Mouse (Mus musculus) cerebellum, adult 11-12 months (tissue): ENCODE results near the gene 1110051M20Rik.
A peak's percentile ranks its signal among the peaks of the same experiment; 100 is the strongest.
"Not testable (repeated sequence)": the region's sequence is repeated elsewhere in the genome, so short reads cannot be mapped to it uniquely, and the experiment has no call there.

ENCODE experiments used
- DNase-seq: peaks from one replicate; pipeline ENCODE4 v3.0.0; 2022

1110051M20Rik gene

DNA sequence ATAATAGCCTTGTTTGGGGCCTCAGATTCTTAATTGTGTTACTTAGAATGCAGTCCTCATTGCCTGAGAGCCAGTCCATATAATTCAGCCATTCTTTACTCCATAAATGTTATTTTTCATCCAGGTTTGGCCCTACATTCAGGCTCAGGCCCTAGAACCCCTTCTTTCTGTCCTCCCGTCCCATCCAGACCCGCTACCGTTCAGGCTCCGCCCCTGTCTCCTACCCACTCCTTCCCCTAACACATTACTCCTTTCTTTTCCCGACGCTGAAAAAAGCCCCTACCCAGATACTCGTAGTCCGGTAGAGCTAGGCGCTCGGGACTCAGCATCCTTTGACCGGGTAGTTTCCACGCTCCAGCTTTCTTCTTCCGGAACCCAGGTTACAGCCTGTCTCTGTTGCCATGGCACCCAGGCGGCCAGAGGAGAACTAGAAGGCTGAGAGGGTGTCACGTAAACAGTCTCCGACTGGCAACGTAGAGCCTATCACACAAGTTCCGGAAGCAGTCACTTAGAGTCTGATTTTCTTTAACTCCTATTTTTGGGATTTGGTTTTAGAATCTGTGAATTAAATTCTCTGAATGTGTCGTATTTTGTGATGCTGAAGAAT lies at the start of gene 1110051M20Rik:
TSS of gene 1110051M20Rik (minus strand) at position 419 of the 607 bp plus-strand sequence.
- DNase-seq = peak; percentile 85

GRCm38 (mm10) chr2:91493981-91494380 lies 49.5 kb upstream of the 1110051M20Rik start:
- peak; percentile 93 for DNase-seq

DNA sequence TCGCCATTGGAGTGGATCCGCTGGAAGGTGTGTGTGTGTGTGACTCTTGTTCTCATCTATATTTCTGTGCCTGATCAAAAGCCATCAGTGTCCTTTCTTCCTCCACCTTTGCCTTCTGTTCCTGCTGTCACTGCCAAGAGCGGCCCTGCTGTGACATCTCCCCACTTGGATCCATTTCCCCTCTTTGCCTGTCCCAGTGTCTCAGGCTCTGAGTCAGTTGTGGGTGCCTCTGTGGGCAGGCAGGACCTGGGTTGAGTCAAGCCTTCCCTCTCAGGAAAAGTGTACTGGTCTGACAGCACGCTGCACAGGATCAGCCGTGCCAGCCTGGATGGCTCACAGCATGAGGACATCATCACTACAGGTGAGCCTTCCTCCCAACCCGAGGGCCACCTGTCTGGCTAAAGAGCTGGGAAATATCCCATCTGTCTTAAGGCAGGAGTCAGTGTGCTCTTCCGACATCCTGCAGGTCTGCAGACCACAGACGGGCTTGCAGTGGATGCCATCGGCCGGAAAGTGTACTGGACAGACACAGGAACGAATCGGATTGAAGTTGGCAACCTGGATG lies 47.6 kb upstream of the 1110051M20Rik start:
- peak; percentile 96 for DNase-seq

DNA sequence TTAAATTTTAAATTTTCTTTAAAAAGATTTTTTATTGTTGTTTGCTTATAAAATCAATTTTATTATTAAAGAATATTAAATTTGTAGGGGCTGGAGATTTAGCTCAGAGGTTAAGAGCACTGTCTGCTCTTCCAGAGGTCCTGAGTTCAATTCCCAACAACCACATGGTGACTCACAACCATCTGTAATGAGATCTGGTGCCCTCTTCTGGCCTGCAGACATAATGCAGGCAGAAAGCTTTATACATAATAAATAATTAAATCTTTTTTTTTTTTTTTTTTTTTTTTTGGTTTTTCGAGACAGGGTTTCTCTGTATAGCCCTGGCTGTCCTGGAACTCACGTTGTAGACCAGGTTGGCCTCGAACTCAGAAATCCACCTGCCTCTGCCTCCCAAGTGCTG lies 42.8 kb upstream of the 1110051M20Rik start:
- not testable (repeated sequence) for DNase-seq

GRCm38 (mm10) chr2:91485256-91485655 lies 40.8 kb upstream of the 1110051M20Rik start:
- no peak for DNase-seq

DNA sequence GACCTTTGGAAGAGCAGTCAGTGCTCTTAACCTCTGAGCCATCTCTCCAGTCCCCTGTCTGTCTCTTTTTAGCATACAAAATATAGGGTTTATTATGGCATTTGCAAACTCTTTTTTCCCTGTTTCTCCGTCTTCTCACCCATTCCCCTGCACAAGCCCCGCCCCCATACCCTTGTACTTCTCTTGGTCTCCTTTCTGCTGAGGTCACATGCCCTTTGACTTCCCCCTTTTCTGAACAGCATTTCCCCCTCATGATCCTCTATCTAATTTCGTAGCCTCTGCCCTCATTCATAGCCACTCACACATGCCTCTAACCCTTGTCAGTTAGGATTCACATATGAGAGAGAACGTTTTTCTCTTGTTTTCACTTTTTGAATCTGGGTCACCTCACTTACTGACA lies 40.2 kb upstream of the 1110051M20Rik start:
- DNase-seq = no peak

DNA sequence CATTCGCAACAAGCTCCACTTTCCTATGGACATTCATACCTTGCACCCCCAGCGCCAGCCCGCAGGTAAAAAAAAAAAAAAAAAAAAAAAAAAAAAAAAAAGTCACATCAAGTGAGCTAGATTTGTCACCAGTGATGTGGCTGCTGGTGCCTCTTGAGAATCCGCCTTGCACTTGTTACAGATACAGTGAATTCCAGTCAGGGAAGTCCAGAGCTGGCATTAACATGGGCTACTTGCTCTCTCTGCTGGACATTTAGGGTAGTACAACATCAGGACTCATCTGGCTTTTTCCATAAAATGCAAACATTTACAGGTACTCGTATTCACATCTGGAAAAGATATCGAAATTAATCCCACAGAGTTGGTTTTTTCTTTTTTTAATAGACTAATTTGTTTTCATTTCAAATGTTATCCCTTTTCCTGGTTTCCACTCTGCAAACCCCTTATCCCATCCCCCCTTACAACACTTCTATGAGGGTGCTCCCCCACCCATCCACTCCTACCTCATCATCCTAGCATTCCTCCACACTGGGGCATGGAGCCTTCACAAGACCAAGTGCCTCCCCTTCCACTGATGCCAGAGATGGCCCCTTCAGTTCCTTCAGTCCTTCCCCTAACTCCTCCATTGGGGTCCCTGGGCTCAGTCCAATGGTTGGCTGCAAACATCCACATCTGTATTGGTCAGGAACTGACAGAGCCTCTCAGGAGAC lies 36.5 kb upstream of the 1110051M20Rik start:
- DNase-seq = peak; percentile 65

DNA sequence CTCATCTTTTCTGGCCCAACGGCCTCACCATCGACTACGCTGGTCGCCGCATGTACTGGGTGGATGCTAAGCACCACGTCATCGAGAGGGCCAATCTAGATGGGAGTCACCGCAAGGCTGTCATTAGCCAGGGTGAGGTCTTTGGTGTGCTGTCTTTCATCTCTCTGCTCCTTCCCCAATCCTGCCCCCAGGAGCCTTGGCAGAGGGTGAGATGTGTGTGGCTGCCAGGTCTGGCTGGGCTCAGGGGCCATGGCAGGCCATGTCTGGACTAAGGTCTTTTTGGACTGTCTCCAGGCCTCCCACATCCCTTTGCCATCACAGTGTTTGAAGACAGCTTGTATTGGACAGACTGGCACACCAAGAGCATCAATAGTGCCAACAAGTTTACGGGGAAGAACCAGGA lies 35.9 kb upstream of the 1110051M20Rik start:
- DNase-seq = peak; percentile 79

GRCm38 (mm10) chr2:91476841-91477240 lies 32.3 kb upstream of the 1110051M20Rik start:
- no peak for DNase-seq

DNA sequence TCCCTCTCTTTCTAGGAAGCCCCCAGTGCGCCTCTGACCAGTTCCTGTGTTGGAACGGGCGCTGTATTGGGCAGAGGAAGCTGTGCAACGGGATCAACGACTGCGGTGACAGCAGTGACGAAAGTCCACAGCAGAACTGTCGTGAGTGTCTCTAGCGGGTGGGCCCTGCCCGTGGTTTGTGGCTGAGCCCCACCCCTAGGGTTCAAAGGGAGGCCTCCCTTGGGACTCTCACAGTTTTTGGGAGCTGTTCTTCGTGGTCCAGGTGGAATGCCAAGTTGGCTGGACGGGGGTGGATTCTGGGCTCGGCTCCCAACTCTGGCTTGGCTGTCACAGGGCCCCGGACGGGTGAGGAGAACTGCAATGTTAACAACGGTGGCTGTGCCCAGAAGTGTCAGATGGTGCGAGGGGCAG lies 31.8 kb upstream of the 1110051M20Rik start:
- no peak for DNase-seq

- DNase-seq = no peak
Measured at GRCm38 (mm10) chr2:91475791-91476190, 31.3 kb upstream of the 1110051M20Rik start.

DNA sequence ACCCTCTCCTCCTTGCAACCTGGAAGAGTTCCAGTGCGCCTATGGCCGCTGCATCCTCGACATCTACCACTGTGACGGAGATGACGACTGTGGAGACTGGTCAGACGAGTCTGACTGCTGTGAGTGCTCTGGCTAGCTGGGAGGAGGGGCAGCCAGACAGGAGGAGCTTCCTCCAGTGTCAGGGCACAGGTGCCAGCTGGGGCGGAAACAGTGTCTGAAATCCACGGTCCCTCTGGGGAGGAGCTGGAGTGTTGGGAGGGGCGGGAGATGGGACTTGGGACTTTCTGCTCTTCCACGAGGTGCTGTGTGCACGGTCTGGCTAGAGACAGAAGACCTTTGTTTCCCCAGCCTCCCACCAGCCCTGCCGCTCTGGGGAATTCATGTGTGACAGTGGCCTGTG lies 29.9 kb upstream of the 1110051M20Rik start:
- DNase-seq = no peak

DNA sequence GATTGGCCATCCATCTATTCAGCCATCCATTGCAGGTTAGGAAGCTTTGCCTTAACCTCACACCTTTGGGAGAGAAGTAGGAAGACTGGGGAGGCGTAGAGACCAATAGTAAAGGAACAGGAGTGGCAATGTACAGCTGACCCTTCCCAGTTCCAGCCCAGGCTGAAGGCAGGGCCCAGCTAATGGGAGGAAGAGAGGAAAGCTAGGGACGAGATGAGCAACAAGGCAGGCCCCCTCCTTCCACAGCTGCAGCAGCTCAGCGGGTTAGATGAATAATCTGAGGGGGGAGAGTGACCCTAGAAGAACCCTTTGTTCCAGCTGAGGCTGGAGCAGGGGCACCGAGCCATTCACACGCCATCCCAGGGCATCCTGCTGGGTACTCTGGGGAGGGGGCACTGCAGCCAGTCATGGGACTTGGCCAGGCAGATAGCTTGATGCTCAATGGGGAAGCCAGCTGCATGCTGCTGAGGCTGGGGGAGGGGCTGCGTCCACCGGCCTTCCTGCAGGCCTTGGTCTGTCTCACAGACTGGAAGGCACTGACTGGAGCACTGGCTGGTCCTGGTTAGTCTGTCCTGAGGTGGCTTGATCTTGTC lies 25.6 kb upstream of the 1110051M20Rik start:
- DNase-seq = no peak

GRCm38 (mm10) chr2:91467613-91468012 lies 23.1 kb upstream of the 1110051M20Rik start:
- no peak for DNase-seq

GRCm38 (mm10) chr2:91465934-91466333 lies 21.4 kb upstream of the 1110051M20Rik start:
- no peak for DNase-seq

DNA sequence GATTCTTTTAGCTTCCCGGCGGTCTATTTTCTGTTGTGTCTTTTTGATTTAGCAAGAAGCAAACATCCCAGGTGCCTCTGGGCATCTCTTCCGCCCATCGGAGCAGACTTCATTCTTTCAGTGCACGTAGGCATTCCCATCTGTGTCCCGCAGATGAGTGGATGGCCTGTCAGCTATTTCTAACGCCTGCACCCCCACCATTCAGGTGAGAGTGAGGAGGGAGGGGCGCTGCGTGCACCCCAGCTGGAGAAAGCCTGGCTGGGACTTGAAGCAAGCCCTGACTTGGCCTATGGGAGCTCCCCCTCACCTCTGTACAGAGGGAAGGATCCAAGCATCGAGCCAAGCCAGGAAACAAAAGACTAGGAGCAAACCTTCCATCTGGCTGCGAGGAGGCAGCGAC lies 18.2 kb upstream of the 1110051M20Rik start:
- no peak for DNase-seq

DNA sequence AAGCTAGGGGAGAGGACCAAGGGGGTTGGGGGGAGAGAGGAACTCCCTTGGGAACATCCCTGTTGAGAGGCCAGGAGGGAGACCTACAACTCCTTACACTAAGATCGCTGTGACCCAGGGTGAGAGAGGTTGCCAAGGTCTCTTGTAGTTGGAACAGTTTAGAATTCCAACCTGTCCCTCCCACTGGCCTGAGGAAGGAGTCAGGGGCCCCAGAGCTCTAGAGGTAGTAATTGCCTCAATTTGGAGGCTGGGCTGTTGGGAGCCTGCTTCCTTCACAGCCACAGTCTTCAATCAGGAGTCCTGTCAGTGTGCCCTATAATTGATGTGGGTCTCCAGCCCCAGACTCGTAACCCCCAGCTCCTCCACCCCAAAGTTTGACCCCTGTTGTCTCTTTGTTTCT lies 17.7 kb upstream of the 1110051M20Rik start:
- no peak for DNase-seq

DNA sequence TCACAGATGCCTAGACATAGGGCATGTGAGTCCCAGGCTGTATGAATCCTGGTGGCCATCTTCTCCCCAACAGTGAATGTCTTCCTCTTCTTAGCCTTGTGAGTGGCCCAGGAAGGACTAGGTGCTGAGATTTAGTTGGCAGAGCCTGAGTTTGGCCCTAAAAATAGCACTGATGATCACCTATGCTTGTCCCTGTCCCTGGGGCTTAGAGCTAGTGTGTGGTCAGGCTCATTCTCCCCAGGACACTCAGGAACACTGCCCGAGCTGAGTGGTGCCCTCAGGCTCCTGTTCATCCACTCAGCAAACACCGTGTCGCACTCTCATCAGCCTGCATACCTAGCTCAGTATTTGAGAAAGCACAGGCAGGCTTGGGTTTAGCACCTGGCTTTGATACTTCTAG lies 16.8 kb upstream of the 1110051M20Rik start:
- no peak for DNase-seq

GRCm38 (mm10) chr2:91460771-91461170 lies 16.3 kb upstream of the 1110051M20Rik start:
- DNase-seq = no peak

DNA sequence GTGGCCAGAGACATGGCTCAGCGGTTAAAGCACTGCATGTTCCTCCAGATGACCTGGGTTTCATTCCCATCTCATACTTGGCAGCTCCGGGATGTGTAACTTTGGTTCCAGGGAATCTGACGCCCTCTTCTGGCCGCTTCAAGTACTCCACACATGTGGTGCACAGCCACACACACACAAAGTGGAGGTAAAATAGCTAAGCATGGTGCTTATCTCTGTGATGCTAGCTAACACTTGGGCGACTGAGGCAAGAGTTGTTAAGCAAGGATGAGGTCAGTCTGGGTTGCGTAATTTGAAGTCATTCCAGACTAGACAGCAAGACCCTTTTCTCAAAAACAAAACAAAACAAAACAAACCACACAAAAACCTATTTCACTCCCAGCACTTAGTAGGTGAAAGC lies 15.6 kb upstream of the 1110051M20Rik start:
- no peak for DNase-seq

DNA sequence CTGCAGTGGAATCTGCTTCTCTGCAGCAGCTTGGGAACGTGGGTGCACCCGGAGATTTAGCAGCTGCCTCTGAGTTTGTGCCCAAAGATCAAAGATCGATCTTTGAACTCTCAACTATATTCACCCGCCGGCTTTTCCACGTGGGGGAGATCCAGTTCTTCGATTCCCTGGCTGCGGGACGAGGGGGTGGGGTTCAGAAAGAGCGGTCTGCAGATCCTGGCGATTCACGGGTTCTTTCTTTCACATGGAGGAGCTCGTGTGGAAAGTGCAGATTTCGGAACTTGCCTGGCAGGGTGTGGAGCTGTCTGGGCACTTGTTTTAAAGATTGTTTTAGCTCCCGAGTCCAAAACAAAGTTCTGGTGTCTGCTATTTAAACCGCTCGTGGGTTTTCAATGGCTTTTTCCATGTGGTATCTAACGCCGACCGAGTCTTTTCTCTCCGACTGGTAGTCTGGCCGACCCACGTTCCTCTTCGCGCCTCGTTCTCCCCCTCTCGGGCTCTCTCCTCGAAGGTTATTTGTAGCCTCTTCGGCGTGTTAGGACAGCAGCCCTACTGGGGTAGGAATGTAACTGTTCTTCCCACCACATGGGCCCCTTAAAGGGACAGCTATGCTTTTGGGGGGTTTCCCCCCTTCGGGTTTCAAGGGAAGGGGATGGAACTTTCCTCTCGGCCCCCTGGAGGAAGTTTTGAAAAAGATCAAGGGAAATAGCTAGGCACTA lies 14.3 kb upstream of the 1110051M20Rik start:
- DNase-seq = no peak

GRCm38 (mm10) chr2:91458252-91458672 lies 13.8 kb upstream of the 1110051M20Rik start:
- DNase-seq = no peak

GRCm38 (mm10) chr2:91457656-91458251 lies 13.2 kb upstream of the 1110051M20Rik start:
- DNase-seq = no peak
